Mouse (Mus musculus) erythroblast, embryonic 14.5 days (primary cell): ENCODE measurements around the gene Arhgdia.

Experiments used
- GATA1 ChIP-seq: IDR thresholded peaks from 2 replicates; pipeline ENCODE4 v1.6.1; 2012; ENCODE audit warnings: low read length, inconsistent platforms, mixed read lengths
- TAL1 ChIP-seq: IDR thresholded peaks from 3 replicates; pipeline ENCODE4 v1.6.1; 2012; ENCODE audit warnings: low read length, inconsistent platforms, mixed read lengths

DNA sequence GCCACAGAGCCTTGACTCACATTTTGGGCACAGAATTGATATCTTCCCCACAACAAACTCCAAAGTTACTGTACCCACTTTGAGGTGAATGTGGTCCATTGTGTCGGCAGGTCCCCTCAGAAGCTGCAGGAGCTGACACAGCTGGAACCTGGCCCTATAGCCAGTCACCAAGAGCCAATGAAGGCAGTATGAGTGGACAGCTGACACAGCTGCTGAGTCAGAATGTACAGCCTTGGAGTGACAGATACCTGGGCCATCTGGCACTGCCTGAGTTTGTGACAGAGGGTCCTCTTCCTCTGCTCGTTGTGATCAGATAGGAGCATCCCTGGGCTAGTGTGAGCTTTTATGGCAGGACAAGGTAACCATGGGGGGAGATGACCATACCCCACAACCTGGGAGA lies 26.2 kb downstream of the Arhgdia start:
- no peak for TF ChIP-seq GATA1
- no peak for TF ChIP-seq TAL1
